Mouse (Mus musculus) heart, embryonic 16.5 days (tissue): ENCODE measurements around the gene Zdhhc17. TPM values are rescaled to one million over a fixed set of nuclear protein-coding genes. Genes with fewer than 3 reads are reported as not detected.

Experiments used
- ATAC-seq: fragments of 200-750 bp; cut with Nextera tagmentation; replicated peaks from 2 replicates; pipeline ENCODE4 v1.8.0; 2017; ENCODE audit warnings: moderate number of reproducible peaks; ENCODE audit not compliant: insufficient read depth, low FRiP score; ENCODE audit errors: extremely low read depth
- H3K27ac ChIP-seq: fragments of 300-500 bp; sonication (generic); 2 replicates; pipeline ENCODE4 v1.5.1; 2014; ENCODE audit warnings: mild to moderate bottlenecking, low read length, control low read depth, moderate library complexity
- H3K27me3 ChIP-seq: fragments of 300-500 bp; sonication (generic); 2 replicates; pipeline ENCODE4 v1.6.1; 2014; ENCODE audit warnings: low read length, mixed read lengths; ENCODE audit not compliant: control insufficient read depth, insufficient read depth
- H3K36me3 ChIP-seq: fragments of 300-500 bp; sonication (generic); 2 replicates; pipeline ENCODE4 v1.6.1; 2014; ENCODE audit not compliant: control insufficient read depth, insufficient read depth
- H3K4me1 ChIP-seq: fragments of 300-500 bp; sonication (generic); 2 replicates; pipeline ENCODE4 v1.6.1; 2014; ENCODE audit warnings: low read length, mixed read lengths; ENCODE audit not compliant: control insufficient read depth, insufficient read depth
- H3K4me2 ChIP-seq: fragments of 300-500 bp; sonication (generic); 2 replicates; pipeline ENCODE4 v1.6.1; 2014; ENCODE audit warnings: low read depth, mild to moderate bottlenecking, control low read depth, low read length
- H3K4me3 ChIP-seq: fragments of 300-500 bp; sonication (generic); 2 replicates; pipeline ENCODE4 v1.5.1; 2014; ENCODE audit warnings: mild to moderate bottlenecking, control low read depth, low read length
- H3K9ac ChIP-seq: fragments of 300-500 bp; sonication (generic); 2 replicates; pipeline ENCODE4 v1.6.1; 2014; ENCODE audit warnings: low read length, control low read depth
- H3K9me3 ChIP-seq: fragments of 300-500 bp; sonication (generic); replicated peaks from 2 replicates; pipeline ENCODE4 v1.6.1; 2016; ENCODE audit warnings: low read length; ENCODE audit not compliant: control insufficient read depth
- WGBS: fragments of 180-500 bp; shearing (Covaris S2); extraction: QIAGEN DNeasy Blood & Tissue Kit; methylation state at CpG from one replicate; pipeline ENCODE4 v1.1.7; 2014; 5-methylcytosine and 5-hydroxymethylcytosine counted together
- polyA plus RNA-seq: library from polyadenylated mRNA; unstranded; fragments of >200 nt; fragmentation: Nextera tagmentation; extraction: Ambion mirVana; gene quantifications from 2 replicates; pipeline ENCODE4 v1.2.1, GENCODE M21; 2015

Gene Zdhhc17
- polyA plus RNA-seq, 1 experiment from 2014 or later: 19.1 TPM

GRCm38 (mm10) chr10:111031511-111032365, 21.8 kb upstream of the Zdhhc17 start:
- Histone ChIP-seq H3K36me3 (no peaks in the 10 kb centered on the region), H3K4me1 (peaks cover 8% of the 10 kb centered on the region), H3K27ac (no peak overlapping the region; the same call in 1 of the 2 replicates), H3K9ac (peak overlapping the region; percentile 53), H3K4me2 (peak overlapping the region; percentile 60), H3K27me3 (no peaks in the 10 kb centered on the region), H3K9me3 (no peaks in the 10 kb centered on the region), H3K4me3 (peak overlapping the region; percentile 51)
- WGBS: 22% methylated on average over 20 of the region's 20 CpGs
- ATAC-seq: 0 out of 2 replicates have a peak, but pooled peaks have one; percentile 14

GRCm38 (mm10) chr10:111030845-111031244, 20.9 kb upstream of the Zdhhc17 start:
- Histone ChIP-seq H3K4me3 (no peak overlapping the region), H3K27ac (no peak overlapping the region), H3K36me3 (no peaks in the 10 kb centered on the region), H3K4me2 (no peak overlapping the region), H3K4me1 (peaks cover 8% of the 10 kb centered on the region), H3K9me3 (no peaks in the 10 kb centered on the region), H3K9ac (no peak overlapping the region), H3K27me3 (no peaks in the 10 kb centered on the region)
- no peak; the same call in 1 of the 2 replicates for ATAC-seq
- 75% methylated on average over 2 of the region's 2 CpGs for WGBS

GRCm38 (mm10) chr10:111026106-111026505, 16.2 kb upstream of the Zdhhc17 start:
- no peak overlapping the region for H3K9ac ChIP-seq
- H3K27me3 ChIP-seq: no peaks in the 10 kb centered on the region
- H3K36me3 ChIP-seq: no peaks in the 10 kb centered on the region
- no peak overlapping the region for H3K4me3 ChIP-seq
- no peaks in the 10 kb centered on the region for H3K9me3 ChIP-seq
- no peak overlapping the region for H3K4me2 ChIP-seq
- WGBS: 77% methylated on average over 6 of the region's 6 CpGs
- no peak for ATAC-seq
- peaks cover 5% of the 10 kb centered on the region for H3K4me1 ChIP-seq
- H3K27ac ChIP-seq: no peak overlapping the region

GRCm38 (mm10) chr10:111024746-111025145, 14.8 kb upstream of the Zdhhc17 start:
- Histone ChIP-seq H3K27ac (no peak overlapping the region), H3K9ac (no peak overlapping the region), H3K9me3 (no peaks in the 10 kb centered on the region), H3K4me2 (no peak overlapping the region), H3K27me3 (no peaks in the 10 kb centered on the region), H3K36me3 (no peaks in the 10 kb centered on the region), H3K4me1 (peaks cover 5% of the 10 kb centered on the region), H3K4me3 (no peak overlapping the region)
- 59% methylated on average over 4 of the region's 4 CpGs for WGBS
- no peak for ATAC-seq

- Histone ChIP-seq H3K4me3 (no peak overlapping the region), H3K36me3 (no peaks in the 10 kb centered on the region), H3K4me2 (no peak overlapping the region), H3K4me1 (no peaks in the 10 kb centered on the region), H3K27ac (no peak overlapping the region), H3K27me3 (no peaks in the 10 kb centered on the region), H3K9ac (no peak overlapping the region), H3K9me3 (no peaks in the 10 kb centered on the region)
- WGBS: 70% methylated on average over 17 of the region's 17 CpGs
- ATAC-seq: no peak
Measured at GRCm38 (mm10) chr10:111014476-111014875, 4.5 kb upstream of the Zdhhc17 start.

- ATAC-seq: no peak
- 91% methylated on average over 3 of the region's 3 CpGs for WGBS
Measured at GRCm38 (mm10) chr10:111013265-111013664, 3.3 kb upstream of the Zdhhc17 start.

GRCm38 (mm10) chr10:111012496-111013038, 2.6 kb upstream of the Zdhhc17 start:
- Histone ChIP-seq H3K9me3 (no peaks in the 10 kb centered on the region), H3K4me2 (no peak overlapping the region), H3K36me3 (no peaks in the 10 kb centered on the region), H3K27ac (no peak overlapping the region), H3K4me1 (peaks cover 10% of the 10 kb centered on the region), H3K4me3 (no peak overlapping the region), H3K9ac (no peak overlapping the region), H3K27me3 (no peaks in the 10 kb centered on the region)
- WGBS: 64% methylated on average over 5 of the region's 5 CpGs
- no peak for ATAC-seq

More at GRCm38 (mm10) chr10:111013265-111013664, 3.3 kb upstream of the Zdhhc17 start:
- H3K36me3 ChIP-seq: no peaks in the 10 kb centered on the region
- peaks cover 4% of the 10 kb centered on the region for H3K4me1 ChIP-seq
- no peaks in the 10 kb centered on the region for H3K27me3 ChIP-seq
- no peaks in the 10 kb centered on the region for H3K9me3 ChIP-seq
- no peak overlapping the region for H3K4me3 ChIP-seq
- no peak overlapping the region for H3K27ac ChIP-seq
- H3K4me2 ChIP-seq: no peak overlapping the region
- H3K9ac ChIP-seq: no peak overlapping the region

GRCm38 (mm10) chr10:111011226-111011765, 1.4 kb upstream of the Zdhhc17 start:
- no peak for ATAC-seq
- peak overlapping the region; percentile 100 for H3K9ac ChIP-seq
- peak overlapping the region; percentile 99 for H3K27ac ChIP-seq
- WGBS: 5% methylated on average over 14 of the region's 14 CpGs
- peak overlapping the region; percentile 86 for H3K4me2 ChIP-seq
- H3K36me3 ChIP-seq: no peaks in the 10 kb centered on the region
- no peaks in the 10 kb centered on the region for H3K27me3 ChIP-seq
- peak overlapping the region; percentile 97 for H3K4me3 ChIP-seq
- H3K4me1 ChIP-seq: peaks cover 12% of the 10 kb centered on the region
- H3K9me3 ChIP-seq: no peaks in the 10 kb centered on the region
